Comparison of ENCODE assay signal across 9 mouse cellular contexts in genomic region chr15:101370101-101370911, GRCm38 (mm10). TPM values are rescaled to one million over a fixed set of nuclear protein-coding genes. Genes with fewer than 3 reads are reported as not detected.
A peak's percentile ranks its signal among the peaks of the same experiment; 100 is the strongest.
DNase-seq lines count a peak whose midpoint lies in the region; ATAC-seq and TF ChIP-seq lines count a peak whose summit lies in the region.
"Had no signal": no experiment of that assay in that cellular context is flagged by ENCODE, and none has a peak within 500 bp of the region (broad histone marks: within the 10 kb centered on the region; RNA-seq: fewer than 3 reads in every experiment).

Gene Krt80 (minus strand): TSS chr15:101370162.

- peak; percentile 99 for DNase-seq in 3T3-L1 (ENCODE audit: low read depth, low spot score)
- DNase-seq in adrenal gland, adult 8-10 months, result peak; percentile 93
- peak; percentile 90 for DNase-seq in heart, embryonic 10.5 days (ENCODE audit: low spot score)
- DNase-seq in kidney, postnatal 0 days (ENCODE audit: low spot score), result peak; percentile 72
- DNase-seq in skeletal muscle tissue, adult 2 months (ENCODE audit: low read depth, low spot score), result peak; percentile 91
- DNase-seq in embryo, embryonic 9.5 days (ENCODE audit: extremely low spot score), result no peak
- DNase-seq in thymus, postnatal 36 days, result no peak
- no peak for DNase-seq in right cerebral cortex, postnatal 25 days

- H3K27me3 ChIP-seq in heart, embryonic 10.5 days (ENCODE audit: insufficient read depth, poor library complexity, severe bottlenecking), result peaks cover 50% of the 10 kb centered on the region
- no peaks in the 10 kb centered on the region for H3K27me3 ChIP-seq in kidney, postnatal 0 days (ENCODE audit: insufficient read depth, low read length)

- H3K4me1 ChIP-seq in heart, embryonic 10.5 days, result peaks cover 72% of the 10 kb centered on the region
- peaks cover 34% of the 10 kb centered on the region for H3K4me1 ChIP-seq in kidney, postnatal 0 days (replicated peaks; ENCODE audit: insufficient read depth, low read length)

- no peaks in the 10 kb centered on the region for H3K9me3 ChIP-seq in heart, embryonic 10.5 days
- no peaks in the 10 kb centered on the region for H3K9me3 ChIP-seq in kidney, postnatal 0 days (replicated peaks; ENCODE audit: low read length)
- H3K9me3 ChIP-seq: limb, embryonic 12.5 days had no signal

- ATAC-seq in kidney, postnatal 0 days (replicated peaks; ENCODE audit: low FRiP score, low read depth), result peak; percentile 11; the same call in 1 of the 2 replicates

- TF ChIP-seq CTCF in kidney, postnatal 0 days (IDR thresholded peaks at IDR 0.05; ENCODE audit: low read depth), result no peak

- no peak within 1 kb of the TSS for H3K4me2 ChIP-seq in kidney, postnatal 0 days (ENCODE audit: low read length)
- H3K4me2 ChIP-seq: limb, embryonic 12.5 days had no signal

- WGBS in heart, embryonic 10.5 days, result 41% methylated on average over 22 of the region's 22 CpGs
- WGBS in kidney, postnatal 0 days, result 47% methylated on average over 22 of the region's 22 CpGs

- 0 out of 2 replicates have a peak within 1 kb of the TSS, but pooled peaks have one; percentile 13 for H3K9ac ChIP-seq in kidney, postnatal 0 days (ENCODE audit: low read depth, low read length)
- H3K9ac ChIP-seq: limb, embryonic 12.5 days had no signal

- peak within 1 kb of the TSS; percentile 84 for H3K27ac ChIP-seq in heart, embryonic 10.5 days
- H3K27ac ChIP-seq in kidney, postnatal 0 days, result peak within 1 kb of the TSS; percentile 54
- H3K27ac ChIP-seq: limb, embryonic 12.5 days had no signal

- H3K36me3 ChIP-seq in heart, embryonic 10.5 days, result no peaks in the 10 kb centered on the region
- no peaks in the 10 kb centered on the region for H3K36me3 ChIP-seq in kidney, postnatal 0 days (ENCODE audit: insufficient read depth, low read length)
- H3K36me3 ChIP-seq: limb, embryonic 12.5 days had no signal

- H3K4me3 ChIP-seq in heart, embryonic 10.5 days, result no peak within 1 kb of the TSS
- H3K4me3 ChIP-seq in kidney, postnatal 0 days (replicated peaks; ENCODE audit: low read depth, low read length), result no peak within 1 kb of the TSS
- H3K4me3 ChIP-seq: limb, embryonic 12.5 days had no signal

RNA-seq across cellular contexts. Expression of gene Krt80, which starts in this region (rescaled TPM):
- total RNA-seq in adrenal gland, adult 8-10 months (2022), result 1 to 10 TPM; 7.0 to 9.8 (median 8.1) TPM
- polyA plus RNA-seq in heart, embryonic 10.5 days (2016; fragmentation: Nextera tagmentation; extraction: Ambion mirVana), result 0.80 and 1.7 TPM in 2 replicates
- 1.9 and 2.2 TPM in 2 replicates for polyA plus RNA-seq in kidney, postnatal 0 days (2015; fragmentation: Nextera tagmentation; extraction: Ambion mirVana)

Comparison
In these comparisons a context has a peak if more than half of its experiments do, and no peak if none do; other contexts are left out.
1. DNase-seq: peak in 3T3-L1 (single experiment), adrenal gland, adult 8-10 months (single experiment), heart, embryonic 10.5 days (single experiment), kidney, postnatal 0 days (single experiment) and skeletal muscle tissue, adult 2 months (single experiment); none in embryo, embryonic 9.5 days (single experiment), thymus, postnatal 36 days (0 of 2) and right cerebral cortex, postnatal 25 days (single experiment).